Mouse (Mus musculus) left cerebral cortex, adult 9 months (tissue): ENCODE results near the gene Arhgap24.

Experiments
- DNase-seq, 2 experiments: peaks; one replicate each; pipeline ENCODE4 v3.0.0; 2022; ENCODE audit warnings: low spot score in 2 of 2

The Arhgap24 gene

GRCm38 (mm10) chr5:102577729-102578128, 96.5 kb downstream of the Arhgap24 start:
- no peak for DNase-seq

DNA sequence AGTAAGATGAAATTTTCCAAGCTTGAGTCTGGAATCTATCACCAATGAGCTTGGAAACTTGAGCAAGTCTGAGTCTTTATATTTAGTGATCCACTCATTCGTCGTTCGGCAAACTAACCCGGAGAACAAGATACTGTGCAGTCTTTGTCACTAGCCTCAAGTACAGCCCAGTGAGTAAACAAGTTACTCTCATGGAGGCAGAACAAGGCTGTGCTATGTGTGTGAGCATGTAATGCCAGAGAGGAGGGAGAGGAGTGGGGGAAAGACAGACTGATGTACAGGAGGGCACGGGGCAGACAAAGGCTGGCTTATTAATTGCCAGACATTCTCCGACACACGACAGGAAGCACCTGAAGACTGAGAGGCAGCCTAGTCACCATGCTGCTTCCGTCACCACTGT, 97.2 kb downstream of the Arhgap24 start:
- no peak for DNase-seq

GRCm38 (mm10) chr5:102582864-102583410, 101.7 kb downstream of the Arhgap24 start:
- DNase-seq: no peak

- no peak for DNase-seq
Measured at GRCm38 (mm10) chr5:102591422-102591821, 110.2 kb downstream of the Arhgap24 start.

DNA sequence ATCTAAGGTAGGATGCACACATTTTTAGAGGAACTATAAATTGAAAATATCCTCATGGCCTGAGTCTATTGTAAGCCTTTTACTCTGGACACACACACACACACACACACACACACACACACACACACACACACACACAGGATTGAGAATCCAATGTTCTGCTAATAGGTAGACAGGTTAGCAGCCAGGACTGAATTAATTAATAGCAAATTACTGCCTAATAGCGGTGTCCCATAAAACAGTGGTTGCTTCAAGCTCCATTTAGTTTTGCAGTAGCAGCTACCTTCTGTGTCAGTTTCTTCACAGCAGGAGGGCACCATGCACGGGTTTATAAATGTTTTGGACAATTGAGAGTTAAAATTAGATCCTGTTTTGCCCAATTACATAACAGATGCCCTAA, 111.9 kb downstream of the Arhgap24 start:
- no peak for DNase-seq

GRCm38 (mm10) chr5:102599102-102599501, 117.9 kb downstream of the Arhgap24 start:
- DNase-seq: no peak

DNA sequence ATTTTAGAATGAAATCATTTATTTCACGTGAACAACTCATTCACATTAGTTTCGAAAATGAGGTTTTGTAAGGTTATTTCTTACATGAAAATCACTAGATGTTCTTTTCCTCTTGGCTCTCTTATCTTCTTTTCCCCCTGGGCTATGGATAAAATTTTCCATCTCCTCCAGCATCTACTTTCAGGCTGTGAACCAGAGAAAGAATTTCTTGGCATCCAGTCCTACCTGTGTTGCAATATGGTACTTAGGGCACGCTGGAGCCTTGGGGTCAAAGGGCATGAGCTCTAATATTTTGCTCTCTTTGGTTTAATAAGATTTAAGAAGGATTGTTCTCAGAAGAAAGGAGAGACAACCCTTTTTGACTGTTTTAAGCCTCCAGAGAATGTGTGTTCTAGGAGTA, 132.4 kb downstream of the Arhgap24 start:
- DNase-seq: no peak

DNA sequence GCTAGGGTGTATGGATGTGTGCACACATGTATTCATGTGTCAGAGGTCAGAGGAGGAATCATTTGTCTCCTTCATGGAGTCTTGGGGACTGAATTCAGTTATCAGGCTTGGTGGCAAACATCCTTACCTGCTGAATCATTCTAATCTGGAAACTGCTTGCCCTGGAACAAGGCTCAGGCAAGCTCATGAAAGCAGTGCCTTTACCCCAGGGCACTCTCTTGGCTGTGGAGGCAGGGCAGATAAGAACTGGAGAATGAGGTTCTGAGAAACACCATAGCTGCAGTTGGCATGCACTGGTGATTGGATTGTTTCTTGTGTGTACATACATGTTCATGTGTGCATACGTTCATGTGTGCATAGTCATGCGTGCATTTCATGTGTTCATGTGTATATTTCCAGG, 132.9 kb downstream of the Arhgap24 start:
- DNase-seq: no peak

GRCm38 (mm10) chr5:102615249-102615648, 134.1 kb downstream of the Arhgap24 start:
- DNase-seq: no peak

- no peak for DNase-seq
Measured at GRCm38 (mm10) chr5:102621036-102621435, 139.8 kb downstream of the Arhgap24 start.

DNA sequence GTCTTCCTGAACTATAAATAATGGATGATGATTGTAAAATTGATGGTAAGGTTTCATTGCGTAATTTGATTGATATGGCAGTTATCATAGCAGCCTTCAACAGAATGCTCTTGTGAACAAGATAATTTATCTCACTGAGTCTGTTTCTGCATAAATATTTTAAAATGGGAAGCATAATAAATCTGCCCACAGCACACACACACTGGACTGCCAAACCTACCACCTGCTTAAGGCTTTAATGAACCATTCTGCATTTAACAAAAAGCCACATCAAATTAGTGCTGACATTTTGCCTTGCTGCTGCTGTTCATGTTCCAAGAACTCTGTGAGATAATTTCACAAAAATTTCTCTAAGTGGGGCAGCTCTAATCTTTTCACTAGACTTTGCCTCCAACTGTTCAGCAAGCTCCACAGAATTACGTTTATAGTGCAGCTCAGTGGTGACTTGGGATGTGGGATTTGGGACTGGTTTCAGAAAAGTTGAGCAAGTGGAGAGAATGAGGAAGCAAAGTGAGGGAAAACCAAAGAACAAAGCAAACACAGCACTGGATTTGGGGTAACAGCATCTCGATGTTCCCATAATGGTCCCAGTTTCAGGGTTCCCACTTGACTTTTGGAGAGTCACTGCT, 142.7 kb downstream of the Arhgap24 start:
- DNase-seq: no peak

DNA sequence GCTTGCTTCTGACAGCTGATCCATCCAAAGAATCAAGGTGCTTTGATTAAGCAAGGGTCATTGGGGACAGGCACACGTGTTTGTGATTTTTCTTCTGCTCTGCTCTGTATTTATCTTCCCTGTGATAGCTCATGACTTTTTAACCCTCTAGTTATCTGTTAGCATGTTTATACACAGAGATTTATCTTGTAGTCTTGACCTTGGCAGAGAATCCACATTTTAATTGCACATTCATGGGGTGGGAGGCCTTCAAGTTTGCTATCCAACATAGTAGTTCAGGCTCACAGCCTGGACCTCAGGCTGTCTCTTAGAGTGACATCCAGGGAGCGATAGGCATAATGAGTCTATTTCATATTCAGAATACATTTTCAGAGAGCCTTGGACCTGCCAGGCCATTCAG, 145.5 kb downstream of the Arhgap24 start:
- no peak for DNase-seq

- no peak for DNase-seq
Measured at GRCm38 (mm10) chr5:102629362-102629771, 148.2 kb downstream of the Arhgap24 start.

GRCm38 (mm10) chr5:102635591-102635990, 154.4 kb downstream of the Arhgap24 start:
- DNase-seq: no peak

DNA sequence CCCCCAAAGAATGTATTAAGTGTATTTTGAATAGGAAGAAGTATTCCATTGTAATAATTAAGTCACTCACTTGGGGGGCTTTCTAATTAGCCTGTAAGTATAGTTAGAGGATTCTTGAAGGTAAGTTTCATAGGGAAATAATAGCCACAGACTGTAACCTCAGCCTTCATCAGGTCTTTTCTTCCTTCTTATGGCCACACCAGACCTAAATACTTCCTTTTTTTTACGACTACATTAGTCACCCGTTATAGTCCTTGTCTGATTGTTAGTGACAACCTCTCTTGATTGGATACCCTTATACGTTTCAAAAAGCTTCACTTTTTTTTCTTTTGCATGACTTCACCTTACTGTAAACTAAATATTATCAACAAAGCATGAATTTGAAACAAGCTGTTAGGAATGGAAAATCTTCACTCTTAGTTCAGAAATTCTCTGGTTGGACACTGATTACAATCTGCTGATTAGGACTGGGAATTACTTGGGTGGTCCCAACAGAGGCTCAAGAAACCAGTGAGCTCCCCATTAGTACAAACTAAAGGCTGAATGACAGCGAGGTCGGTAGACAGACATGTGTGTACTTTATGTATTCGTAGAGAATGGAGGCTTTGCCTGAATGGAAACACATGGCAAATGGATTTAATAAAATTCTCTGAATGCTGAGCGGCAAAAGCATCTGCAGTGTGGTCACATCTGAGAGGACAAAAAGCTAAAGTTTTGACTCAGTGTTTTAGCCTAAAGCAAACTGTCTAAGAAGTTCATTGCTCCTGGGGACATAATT, 158.8 kb downstream of the Arhgap24 start:
- DNase-seq: no peak

DNA sequence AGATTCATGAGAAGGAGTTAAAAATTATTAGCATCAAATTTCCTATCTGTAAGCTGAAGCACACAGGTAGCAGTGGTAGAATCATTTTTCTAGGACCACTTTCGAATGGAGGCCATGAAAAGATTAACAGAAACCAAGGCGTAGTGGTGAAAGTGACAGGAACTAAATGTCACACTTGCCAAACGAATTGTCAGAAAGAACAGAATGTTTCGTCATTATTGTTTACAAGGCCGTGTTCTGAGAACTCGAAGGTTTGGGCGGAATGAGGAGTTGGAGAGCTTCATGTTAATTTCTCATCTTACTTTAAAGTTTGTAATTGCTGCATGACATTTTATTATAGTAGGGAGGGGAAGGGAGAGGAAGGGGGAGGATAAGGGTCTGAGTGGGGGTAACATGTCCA, 162.2 kb downstream of the Arhgap24 start:
- DNase-seq: no peak

DNA sequence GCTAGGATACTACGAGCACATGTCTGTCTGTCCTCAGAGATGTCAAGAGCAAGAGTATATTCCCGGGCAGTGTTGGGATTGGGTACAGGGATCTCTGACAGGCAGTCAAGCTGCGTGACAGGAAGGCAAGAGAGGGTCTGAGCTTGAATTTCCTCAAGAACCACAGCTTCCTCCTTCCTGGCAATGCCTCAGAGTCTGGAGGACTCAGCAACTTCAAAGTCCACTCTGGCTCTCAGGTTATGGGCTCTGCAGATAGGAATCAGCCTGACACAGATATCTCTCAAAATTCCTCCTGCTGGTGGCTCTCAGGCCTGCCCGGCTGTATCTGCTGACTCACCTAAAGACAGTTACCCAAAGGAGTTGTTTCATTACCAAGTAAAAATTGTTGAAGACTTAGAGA, 162.6 kb downstream of the Arhgap24 start:
- DNase-seq: no peak

DNA sequence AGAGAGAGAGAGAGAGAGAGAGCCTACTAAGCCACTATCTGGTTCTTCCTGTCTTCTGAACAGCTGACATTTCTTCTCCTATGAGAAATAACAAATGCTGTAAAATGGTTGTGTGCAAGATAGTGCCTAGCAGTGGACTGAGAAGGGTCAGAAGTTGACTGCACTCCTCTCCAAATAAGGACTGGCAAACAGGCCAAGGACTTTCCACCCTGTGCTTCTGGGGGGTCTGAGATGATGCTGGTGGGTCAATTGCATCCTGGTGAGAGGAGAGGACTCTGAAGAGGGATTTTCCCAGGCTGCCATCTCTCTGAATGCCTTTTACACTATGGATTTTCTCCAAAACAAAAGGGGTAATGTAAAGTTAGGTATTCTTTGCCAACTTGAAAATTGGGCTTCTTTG, 177.9 kb downstream of the Arhgap24 start:
- DNase-seq: no peak

DNA sequence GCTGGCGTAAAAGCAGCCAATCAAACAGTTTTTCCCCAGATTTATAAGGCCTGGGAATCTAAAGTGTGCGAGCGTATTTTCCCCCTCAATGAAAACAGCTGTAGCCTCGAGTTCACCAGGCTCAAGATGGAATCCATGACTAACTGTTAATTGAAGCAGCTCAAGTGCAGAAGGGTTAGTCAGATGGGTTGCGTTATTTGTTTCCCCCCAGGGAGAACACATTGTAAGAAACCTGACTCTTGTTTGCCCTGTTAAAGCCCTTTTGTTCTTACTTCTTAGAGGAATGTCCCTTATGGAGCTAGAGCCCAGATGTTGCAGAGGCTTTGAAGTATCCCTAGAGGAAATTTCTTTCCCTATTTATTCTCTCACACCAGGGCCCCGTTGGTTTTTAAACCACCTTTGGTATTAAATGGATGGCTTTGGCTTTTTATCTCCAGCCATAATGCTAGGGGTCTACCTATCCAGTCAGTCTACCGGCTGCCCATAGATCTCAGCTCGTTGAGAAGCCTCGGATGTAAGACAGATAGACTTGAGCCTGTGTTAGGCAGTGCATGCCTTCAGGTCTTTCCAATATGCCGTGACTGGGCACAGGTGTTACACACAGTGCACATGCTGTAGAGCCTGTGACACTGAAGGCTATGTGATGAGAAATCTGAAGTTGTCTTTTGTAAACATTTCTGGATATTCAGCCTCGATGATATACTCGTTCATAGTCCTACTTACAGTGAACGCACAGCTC, 184.0 kb downstream of the Arhgap24 start:
- DNase-seq: no peak

DNA sequence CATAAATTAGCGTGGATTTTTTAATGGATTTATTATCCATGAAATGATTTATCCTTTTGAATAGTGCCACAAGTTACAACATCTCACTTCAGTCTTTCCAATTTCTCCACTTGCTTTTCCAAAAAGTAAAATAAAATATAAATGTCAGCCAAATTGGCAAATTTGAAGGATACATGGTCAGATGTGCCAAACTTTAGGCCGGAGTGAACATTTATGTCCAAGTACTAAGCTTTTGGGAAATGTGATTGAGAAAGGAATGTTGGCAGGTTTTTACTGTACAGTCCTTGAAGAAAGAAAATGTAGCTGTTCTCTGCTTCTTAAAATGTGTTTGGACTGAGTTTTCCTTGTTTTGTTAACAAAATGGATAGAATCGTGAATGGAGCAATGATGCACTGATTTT, 185.7 kb downstream of the Arhgap24 start:
- no peak for DNase-seq

GRCm38 (mm10) chr5:102667754-102668575, 186.8 kb downstream of the Arhgap24 start:
- no peak for DNase-seq

- no peak for DNase-seq
Measured at GRCm38 (mm10) chr5:102670206-102670605, 189.0 kb downstream of the Arhgap24 start.
